Mouse (Mus musculus) lung, adult 10 weeks (tissue): ENCODE measurements around the gene Rac1. TPM values are rescaled to one million over a fixed set of nuclear protein-coding genes. Genes with fewer than 3 reads are reported as not detected.

ENCODE experiments used
- polyA plus RNA-seq: library from polyadenylated mRNA; stranded (reverse); fragments of 350-450 nt; fragmentation: Illumina TruSeq; extraction: RNeasy Lipid Tissue Mini Kit (QIAGEN cat#74804); gene quantifications from one replicate; pipeline ENCODE4 v1.2.3, GENCODE M21; 2014; ENCODE audit warnings: low read depth, low replicate concordance; ENCODE audit not compliant: insufficient read depth

Rac1 gene
- 331 TPM for polyA plus RNA-seq

GRCm38 (mm10) chr5:143527486-143528307, at the start of gene Rac1:
Rac1 (minus strand) TSS chr5:143528036.

GRCm38 (mm10) chr5:143464100-143464756, 63.6 kb downstream of the Rac1 start, which contains the start of gene Daglb:
Daglb (plus strand) TSS chr5:143464584.

Other genes with a start within 250 kb of the Rac1 start
- gene Zfp853, start 234.4 kb downstream of the Rac1 start, polyA plus RNA-seq = 0.12 TPM
- gene E130309D02Rik, start 212.7 kb downstream of the Rac1 start, polyA plus RNA-seq = 16.0 TPM
- gene Zdhhc4, start 198.8 kb downstream of the Rac1 start, polyA plus RNA-seq = 30.8 TPM
- not detected for gene Grid2ip, start 170.7 kb downstream of the Rac1 start, polyA plus RNA-seq
- 69.7 TPM for gene Kdelr2, start 124.2 kb downstream of the Rac1 start, polyA plus RNA-seq
- gene Daglb, start 63.5 kb downstream of the Rac1 start, polyA plus RNA-seq = 6.4 TPM
- 73.3 TPM for gene Cyth3, start 94.4 kb upstream of the Rac1 start, polyA plus RNA-seq
- gene Usp42, start 204.2 kb upstream of the Rac1 start, polyA plus RNA-seq = 3.4 TPM